Comparison of ENCODE assay signal across 22 mouse cellular contexts in genomic region chr13:58309499-58309898, GRCm38 (mm10). TPM values are rescaled to one million over a fixed set of nuclear protein-coding genes. Genes with fewer than 3 reads are reported as not detected.
"Had no signal": no experiment of that assay in that cellular context is flagged by ENCODE, and none has a peak within 500 bp of the region (broad histone marks: within the 10 kb centered on the region; RNA-seq: fewer than 3 reads in every experiment).

No protein-coding gene starts in this region.

- ATAC-seq: inflammation-experienced regulatory T-cells, adult 6 months; intestine, embryonic 15.5 days; intestine, postnatal 0 days had no signal

- H3K9ac ChIP-seq: heart, embryonic 12.5 days; hindbrain, embryonic 13.5 days; hindbrain, embryonic 15.5 days; intestine, embryonic 15.5 days; limb, embryonic 12.5 days had no signal

- H3K27ac ChIP-seq: heart, embryonic 10.5 days; hindbrain, embryonic 13.5 days; hindbrain, embryonic 15.5 days; intestine, embryonic 15.5 days; layer of hippocampus, adult 2 months; left cerebral cortex, adult 2 months; limb, embryonic 10.5 days; limb, embryonic 12.5 days had no signal

- H3K36me3 ChIP-seq: heart, embryonic 10.5 days; heart, embryonic 12.5 days; hindbrain, embryonic 13.5 days; hindbrain, embryonic 15.5 days; intestine, embryonic 15.5 days; limb, embryonic 10.5 days; limb, embryonic 12.5 days had no signal

- H3K27me3 ChIP-seq: heart, embryonic 12.5 days; hindbrain, embryonic 13.5 days; hindbrain, embryonic 15.5 days; intestine, embryonic 15.5 days; limb, embryonic 12.5 days had no signal

- H3K9me3 ChIP-seq: heart, embryonic 10.5 days; heart, embryonic 12.5 days; hindbrain, embryonic 13.5 days; hindbrain, embryonic 15.5 days; intestine, embryonic 15.5 days; limb, embryonic 10.5 days; limb, embryonic 12.5 days had no signal

- DNase-seq: gastrocnemius, postnatal 14 days; heart, adult 18-20 months; heart, postnatal 10 days; heart, postnatal 4 days; kidney, adult 18-20 months; kidney, adult 8-10 months; kidney, postnatal 10 days; kidney, postnatal 25 days; kidney, postnatal 4 days; liver had no signal

- H3K4me3 ChIP-seq: heart, embryonic 10.5 days; heart, embryonic 12.5 days; hindbrain, embryonic 13.5 days; hindbrain, embryonic 15.5 days; intestine, embryonic 15.5 days; layer of hippocampus, adult 2 months; left cerebral cortex, adult 2 months; limb, embryonic 10.5 days; limb, embryonic 12.5 days had no signal

- H3K4me1 ChIP-seq: heart, embryonic 10.5 days; heart, embryonic 12.5 days; hindbrain, embryonic 13.5 days; hindbrain, embryonic 15.5 days; intestine, embryonic 15.5 days; limb, embryonic 12.5 days had no signal

- H3K4me2 ChIP-seq: heart, embryonic 12.5 days; hindbrain, embryonic 13.5 days; hindbrain, embryonic 15.5 days; intestine, embryonic 15.5 days; limb, embryonic 12.5 days; liver, embryonic 11.5 days had no signal

RNA-seq across cellular contexts. Expression of gene Kif27, which starts 49.4 kb away (rescaled TPM):
- polyA plus RNA-seq: inflammation-experienced regulatory T-cells, adult 6 months had no signal
